Mouse (Mus musculus): ENCODE results near the gene Ddx5. TPM values are rescaled to one million over a fixed set of nuclear protein-coding genes. Genes with fewer than 3 reads are reported as not detected.

Gene Ddx5
- total and polyA plus RNA-seq, 3 experiments: 269 to 1,169 (median 505) TPM

DNA sequence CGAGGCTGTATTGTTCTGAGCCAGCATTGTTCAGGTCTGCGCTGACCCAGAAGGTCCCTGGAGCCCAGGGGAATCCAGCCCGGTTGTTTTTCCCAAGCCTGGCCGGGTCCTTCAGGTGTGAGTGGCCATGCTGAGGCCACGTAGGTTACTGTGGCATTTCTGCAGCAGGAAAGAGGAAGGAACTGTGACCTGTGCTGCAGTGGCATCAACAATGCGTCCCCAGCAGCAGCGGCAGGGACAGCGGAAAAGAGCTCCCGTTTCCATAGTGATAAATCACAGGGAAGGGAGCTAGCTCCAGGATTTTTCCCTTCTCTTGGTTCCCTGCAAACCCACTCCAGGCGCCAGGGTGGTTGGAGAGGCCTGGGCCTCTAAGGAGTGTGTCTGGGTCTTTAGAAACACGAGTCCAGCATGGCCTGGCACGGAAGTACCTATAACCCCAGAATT lies 51.8 kb downstream of the Ddx5 start:
- DNase-seq (ENCODE audit: extremely low read depth): no peak
- H3K36me3 ChIP-seq (replicated peaks in 1 of 2; ENCODE audit: control insufficient read depth in 1 of 2, insufficient read depth in 1 of 2, low read length in 1 of 2): peaks cover 0 to 28% of the 10 kb centered on the region in 2 experiments
- in situ Hi-C loops (cut with MboI; ENCODE audit: low pct_ligation_motif_present, low pct_unique_long_range_greater_than_20kb, low sequenced_read_pairs): no loop called here
- dilution Hi-C loops (cut with MboI; ENCODE audit: extremely low pct_ligation_motif_present, extremely low pct_unique_long_range_greater_than_20kb, low sequenced_read_pairs): no loop called here
- H3K4me2 ChIP-seq (ENCODE audit: insufficient read depth, low read depth, poor library complexity, severe bottlenecking): no peak overlapping the region
- no peaks in the 10 kb centered on the region for H3K27me3 ChIP-seq (replicated peaks)
- H3K27ac ChIP-seq (ENCODE audit: insufficient read depth, low read depth): no peak overlapping the region
- H3K4me3 ChIP-seq (replicated peaks in 1 of 3; ENCODE audit: low read depth in 2 of 3, low read length in 2 of 3, poor library complexity in 1 of 3): no peak overlapping the region
- peaks cover 3 to 70% of the 10 kb centered on the region in 2 experiments; a peak in 3 of 4 replicates for H3K4me1 ChIP-seq (ENCODE audit: control insufficient read depth in 1 of 2, insufficient read depth in 2 of 2)
- no peaks in the 10 kb centered on the region for H3K9me3 ChIP-seq (replicated peaks; ENCODE audit: low read length)
- TF ChIP-seq ZKSCAN1 (IDR thresholded peaks at IDR 0.05; ENCODE audit: borderline replicate concordance, low read depth, low read length) (no peak), MYC (IDR thresholded peaks at IDR 0.05; ENCODE audit: low read depth, low read length) (no peak), USF1 (IDR thresholded peaks at IDR 0.05; ENCODE audit: low read depth, low read length) (no peak), TCF12 (IDR thresholded peaks at IDR 0.05; ENCODE audit: low read depth, low read length) (no peak), ELF1 (IDR thresholded peaks at IDR 0.05; ENCODE audit: low read depth, low read length) (no peak), E2F4 (IDR thresholded peaks at IDR 0.05; ENCODE audit: insufficient replicate concordance, low read depth, low read length) (no peak), RAD21 (IDR thresholded peaks at IDR 0.05; ENCODE audit: low read depth, low read length) (no peak), USF2 (conservative IDR thresholded peaks at IDR 0.05; ENCODE audit: low read depth, low read length) (no peak), RCOR1 (conservative IDR thresholded peaks at IDR 0.05; ENCODE audit: low read depth, low read length) (no peak), MAZ (IDR thresholded peaks at IDR 0.05; ENCODE audit: low read depth, low read length) (no peak), HCFC1 (IDR thresholded peaks at IDR 0.05; ENCODE audit: low read depth, low read length) (no peak), NRF1 (IDR thresholded peaks at IDR 0.05; ENCODE audit: low read depth, low read length) (no peak), ZMIZ1 (IDR thresholded peaks at IDR 0.05; ENCODE audit: low read depth, low read length) (no peak)
- H3K79me2 ChIP-seq (replicated peaks; ENCODE audit: control insufficient read depth, extremely low read depth, insufficient read depth, poor library complexity, severe bottlenecking): peaks cover 9% of the 10 kb centered on the region
- H3K9ac ChIP-seq (ENCODE audit: insufficient read depth, low read depth): no peak overlapping the region

DNA sequence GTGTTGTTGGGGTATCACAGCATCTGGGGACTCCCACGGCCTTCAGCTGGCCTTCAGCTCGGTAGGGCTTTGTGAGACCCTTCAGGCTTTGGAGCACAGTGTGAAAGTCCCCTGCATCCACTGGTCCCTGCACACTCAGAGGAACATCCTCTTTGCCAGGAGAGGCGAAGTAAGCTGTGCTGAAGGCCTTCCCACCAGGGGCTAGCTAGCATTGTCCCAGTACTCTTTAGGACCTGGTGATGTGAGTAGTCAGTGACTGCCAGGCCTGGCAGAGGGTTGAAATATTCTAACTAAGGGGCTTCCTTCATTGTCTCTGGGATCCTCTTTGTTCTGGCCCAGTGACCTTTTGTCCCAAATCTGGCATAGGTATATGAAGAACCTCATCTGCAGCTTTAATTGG lies 52.4 kb downstream of the Ddx5 start:
- TF ChIP-seq EP300 (IDR thresholded peaks at IDR 0.05; ENCODE audit: low read length) (no peak), CHD2 (IDR thresholded peaks at IDR 0.05; ENCODE audit: low read length) (no peak), SMC3 (IDR thresholded peaks at IDR 0.05; ENCODE audit: low read depth, low read length) (no peak), ZC3H11A (IDR thresholded peaks at IDR 0.05; ENCODE audit: low read depth, low read length) (no peak), NRF1 (IDR thresholded peaks at IDR 0.05; ENCODE audit: low read depth, low read length) (no peak), MYC (IDR thresholded peaks at IDR 0.05; ENCODE audit: low read depth, low read length) (no peak), NELFE (IDR thresholded peaks at IDR 0.05; ENCODE audit: low read depth, low read length) (no peak), CTCF (conservative IDR thresholded peaks at IDR 0.05 in 1 of 2, IDR thresholded peaks at IDR 0.05 in 1 of 2; ENCODE audit: low read depth in 2 of 2, low read length in 2 of 2) (no peak)
- dilution Hi-C loops (cut with MboI; ENCODE audit: extremely low pct_ligation_motif_present, extremely low pct_unique_long_range_greater_than_20kb, low sequenced_read_pairs) (no loop called here), in situ Hi-C loops (cut with MboI; ENCODE audit: low pct_ligation_motif_present, low pct_unique_long_range_greater_than_20kb, low sequenced_read_pairs) (no loop called here)
- H3K9me3 ChIP-seq (replicated peaks; ENCODE audit: low read length): no peaks in the 10 kb centered on the region
- no peak overlapping the region for H3K27ac ChIP-seq (ENCODE audit: insufficient read depth, low read depth)
- H3K4me1 ChIP-seq (ENCODE audit: control insufficient read depth in 1 of 2, insufficient read depth in 2 of 2): peaks cover 3 to 64% of the 10 kb centered on the region in 2 experiments; a peak in 3 of 4 replicates
- peaks cover 9% of the 10 kb centered on the region for H3K79me2 ChIP-seq (replicated peaks; ENCODE audit: control insufficient read depth, extremely low read depth, insufficient read depth, poor library complexity, severe bottlenecking)
- peaks cover 4 to 31% of the 10 kb centered on the region in 2 experiments for H3K36me3 ChIP-seq (replicated peaks in 1 of 2; ENCODE audit: control insufficient read depth in 1 of 2, insufficient read depth in 1 of 2, low read length in 1 of 2)
- no peak for DNase-seq (ENCODE audit: extremely low read depth)
- no peak overlapping the region for H3K4me2 ChIP-seq (ENCODE audit: insufficient read depth, low read depth, poor library complexity, severe bottlenecking)
- no peaks in the 10 kb centered on the region for H3K27me3 ChIP-seq (replicated peaks)
- H3K9ac ChIP-seq (ENCODE audit: insufficient read depth, low read depth): no peak overlapping the region
- no peak overlapping the region for H3K4me3 ChIP-seq (replicated peaks in 1 of 3; ENCODE audit: low read depth in 2 of 3, low read length in 2 of 3, poor library complexity in 1 of 3)
